Mouse (Mus musculus) embryonic fibroblast, embryonic 13.5 days (primary cell): Measurements from ENCODE around the gene Prmt1.

ENCODE experiments used
- CTCF ChIP-seq: IDR thresholded peaks from 2 replicates; pipeline ENCODE4 v1.5.1; 2011; ENCODE audit warnings: mild to moderate bottlenecking, control low read depth, low read length, moderate library complexity, borderline replicate concordance; ENCODE audit not compliant: insufficient read depth
- POLR2A ChIP-seq: IDR thresholded peaks from 2 replicates; pipeline ENCODE4 v1.6.1; 2011; ENCODE audit warnings: low read depth, mild to moderate bottlenecking, control low read depth, low read length, moderate library complexity

- no peak for TF ChIP-seq CTCF
- TF ChIP-seq POLR2A, result no peak
Observed at GRCm38 (mm10) chr7:45007846-45008245, 21.5 kb upstream of the Prmt1 start.
